ENCODE assay signal across 8 mouse cellular contexts in genomic region chr4:102588668-102589455, GRCm38 (mm10).
DNase-seq lines count a peak whose midpoint lies in the region; ATAC-seq lines count a peak whose summit lies in the region.

No protein-coding gene starts in this region.

- H3K9ac ChIP-seq in intestine, embryonic 15.5 days = no peak overlapping the region

- no peaks in the 10 kb centered on the region for H3K27me3 ChIP-seq in intestine, embryonic 15.5 days (replicated peaks)

- no peak overlapping the region for H3K27ac ChIP-seq in intestine, embryonic 15.5 days

- no peak for ATAC-seq in intestine, embryonic 15.5 days

- no peaks in the 10 kb centered on the region for H3K36me3 ChIP-seq in intestine, embryonic 15.5 days

- H3K4me2 ChIP-seq in intestine, embryonic 15.5 days (replicated peaks) = peak overlapping the region; percentile 54

- no peak overlapping the region for H3K4me3 ChIP-seq in intestine, embryonic 15.5 days (replicated peaks)

- intact Hi-C loops in left cerebral cortex, postnatal 14 days (cut with DNase I) = loop anchor here (1.0 kb wide), 1 partner anchor 78 kb away; no protein-coding TSS in a partner anchor

- DNase-seq in MN1 (ENCODE audit: low spot score) = peak; percentile 15
- DNase-seq in cerebellum, adult 9-10 months = peak; percentile 60
- DNase-seq in heart, adult 18-20 months = peak; percentile 80 to 87
- peak; percentile 68 to 78 for DNase-seq in left cerebral cortex, postnatal 14 days (ENCODE audit: low spot score in 2 of 2)
- peak; percentile 40 for DNase-seq in mesoderm, embryonic 11.5 days (ENCODE audit: low read depth, low spot score)
- DNase-seq in ovary, adult 18-20 months (ENCODE audit: low spot score) = no peak
- no peak for DNase-seq in urinary bladder, adult 2 months (ENCODE audit: low spot score)

- WGBS in intestine, embryonic 15.5 days = 47% methylated on average over 12 of the region's 12 CpGs

- H3K4me1 ChIP-seq in intestine, embryonic 15.5 days (replicated peaks) = peaks cover 13% of the 10 kb centered on the region; the same call in 1 of the 2 replicates

- no peaks in the 10 kb centered on the region for H3K9me3 ChIP-seq in intestine, embryonic 15.5 days

Comparison
In these comparisons a context has a peak if more than half of its experiments do, and no peak if none do; other contexts are left out.
1. DNase-seq: peak in MN1 (single experiment), cerebellum, adult 9-10 months (single experiment), heart, adult 18-20 months (2 of 2), left cerebral cortex, postnatal 14 days (2 of 2) and mesoderm, embryonic 11.5 days (single experiment); none in ovary, adult 18-20 months (single experiment) and urinary bladder, adult 2 months (single experiment).